Mouse (Mus musculus) liver, embryonic 16.5 days (tissue): ENCODE results near the gene Sh3bgrl2. TPM values are rescaled to one million over a fixed set of nuclear protein-coding genes. Genes with fewer than 3 reads are reported as not detected.

Experiments used
- ATAC-seq: fragments of 200-750 bp; cut with Nextera tagmentation; 2 replicates; pipeline ENCODE4 v1.8.0; 2017; ENCODE audit warnings: low read depth, mild to moderate bottlenecking, moderate number of reproducible peaks, moderate library complexity
- H3K27ac ChIP-seq: fragments of 300-500 bp; sonication (generic); 2 replicates; pipeline ENCODE4 v1.5.1; 2014; ENCODE audit warnings: mild to moderate bottlenecking, low read length
- H3K27me3 ChIP-seq: fragments of 300-500 bp; sonication (generic); 2 replicates; pipeline ENCODE4 v1.6.1; 2014; ENCODE audit warnings: low read depth, low read length, mixed read lengths; ENCODE audit not compliant: control insufficient read depth, insufficient read depth
- H3K36me3 ChIP-seq: fragments of 300-500 bp; sonication (generic); 2 replicates; pipeline ENCODE4 v1.6.1; 2014; ENCODE audit warnings: mild to moderate bottlenecking; ENCODE audit not compliant: control insufficient read depth, insufficient read depth
- H3K4me1 ChIP-seq: fragments of 300-500 bp; sonication (generic); 2 replicates; pipeline ENCODE4 v1.6.1; 2014; ENCODE audit warnings: low read depth, low read length, mixed read lengths; ENCODE audit not compliant: control insufficient read depth
- H3K4me2 ChIP-seq: fragments of 300-500 bp; sonication (generic); 2 replicates; pipeline ENCODE4 v1.6.1; 2014; ENCODE audit warnings: low read depth, low read length, mixed read lengths
- H3K4me3 ChIP-seq: fragments of 300-500 bp; sonication (generic); 2 replicates; pipeline ENCODE4 v1.5.1; 2014; ENCODE audit warnings: low read depth, mild to moderate bottlenecking, low read length
- H3K9ac ChIP-seq: fragments of 300-500 bp; sonication (generic); 2 replicates; pipeline ENCODE4 v1.6.1; 2014; ENCODE audit warnings: low read depth, low read length
- H3K9me3 ChIP-seq: fragments of 300-500 bp; sonication (generic); replicated peaks from 2 replicates; pipeline ENCODE4 v1.6.1; 2016; ENCODE audit warnings: low read length; ENCODE audit not compliant: control insufficient read depth
- WGBS: fragments of 180-500 bp; shearing (Covaris S2); extraction: QIAGEN DNeasy Blood & Tissue Kit; methylation state at CpG from one replicate; pipeline ENCODE4 v1.1.7; 2014; ENCODE audit not compliant: insufficient replicate concordance; 5-methylcytosine and 5-hydroxymethylcytosine counted together
- polyA plus RNA-seq: library from polyadenylated mRNA; unstranded; fragments of >200 nt; fragmentation: Nextera tagmentation; extraction: Ambion mirVana; gene quantifications from 2 replicates; pipeline ENCODE4 v1.2.1, GENCODE M21; 2015

The Sh3bgrl2 gene
- polyA plus RNA-seq, 1 experiment from 2014 or later, result 13.9 TPM

GRCm38 (mm10) chr9:83628669-83629612 lies 80.8 kb downstream of the Sh3bgrl2 start:
- Histone ChIP-seq H3K4me3 (no peak overlapping the region), H3K4me1 (no peaks in the 10 kb centered on the region), H3K9ac (no peak overlapping the region), H3K9me3 (no peaks in the 10 kb centered on the region), H3K27ac (no peak overlapping the region), H3K27me3 (no peaks in the 10 kb centered on the region), H3K36me3 (no peaks in the 10 kb centered on the region), H3K4me2 (no peak overlapping the region)
- ATAC-seq, result no peak
- WGBS, result 44% methylated on average over 19 of the region's 19 CpGs

GRCm38 (mm10) chr9:83630341-83630740 lies 82.2 kb downstream of the Sh3bgrl2 start:
- Histone ChIP-seq H3K9me3 (no peaks in the 10 kb centered on the region), H3K9ac (no peak overlapping the region), H3K27ac (no peak overlapping the region), H3K27me3 (no peaks in the 10 kb centered on the region), H3K4me1 (no peaks in the 10 kb centered on the region), H3K36me3 (no peaks in the 10 kb centered on the region), H3K4me3 (no peak overlapping the region), H3K4me2 (no peak overlapping the region)
- WGBS, result 57% methylated on average over 6 of the region's 6 CpGs
- ATAC-seq, result no peak

GRCm38 (mm10) chr9:83631920-83632319 lies 83.8 kb downstream of the Sh3bgrl2 start:
- Histone ChIP-seq H3K4me2 (no peak overlapping the region), H3K27me3 (no peaks in the 10 kb centered on the region), H3K9me3 (no peaks in the 10 kb centered on the region), H3K27ac (no peak overlapping the region), H3K9ac (no peak overlapping the region), H3K4me1 (no peaks in the 10 kb centered on the region), H3K36me3 (no peaks in the 10 kb centered on the region), H3K4me3 (no peak overlapping the region)
- ATAC-seq, result no peak
- WGBS, result 41% methylated on average over 5 of the region's 5 CpGs

- WGBS, result 53% methylated on average over 3 of the region's 3 CpGs
- H3K36me3 ChIP-seq, result no peaks in the 10 kb centered on the region
- no peak overlapping the region for H3K4me2 ChIP-seq
- no peaks in the 10 kb centered on the region for H3K4me1 ChIP-seq
- ATAC-seq, result no peak
- H3K9ac ChIP-seq, result no peak overlapping the region
- H3K4me3 ChIP-seq, result no peak overlapping the region
- no peaks in the 10 kb centered on the region for H3K9me3 ChIP-seq
- no peak overlapping the region for H3K27ac ChIP-seq
- H3K27me3 ChIP-seq, result no peaks in the 10 kb centered on the region
Observed at GRCm38 (mm10) chr9:83634703-83635102, 86.6 kb downstream of the Sh3bgrl2 start.

GRCm38 (mm10) chr9:83635997-83636396 lies 87.9 kb downstream of the Sh3bgrl2 start:
- H3K4me2 ChIP-seq, result no peak overlapping the region
- H3K9me3 ChIP-seq, result no peaks in the 10 kb centered on the region
- no peak overlapping the region for H3K27ac ChIP-seq
- no peaks in the 10 kb centered on the region for H3K4me1 ChIP-seq
- H3K36me3 ChIP-seq, result no peaks in the 10 kb centered on the region
- H3K9ac ChIP-seq, result no peak overlapping the region
- H3K27me3 ChIP-seq, result no peaks in the 10 kb centered on the region
- 18% methylated on average over 7 of the region's 7 CpGs for WGBS
- ATAC-seq, result no peak
- no peak overlapping the region for H3K4me3 ChIP-seq

GRCm38 (mm10) chr9:83643139-83643538 lies 95.0 kb downstream of the Sh3bgrl2 start:
- ATAC-seq, result no peak
- WGBS, result 50% methylated on average over 4 of the region's 4 CpGs

GRCm38 (mm10) chr9:83643833-83644232 lies 95.7 kb downstream of the Sh3bgrl2 start:
- H3K9me3 ChIP-seq, result no peaks in the 10 kb centered on the region
- H3K27ac ChIP-seq, result no peak overlapping the region
- ATAC-seq, result no peak
- H3K9ac ChIP-seq, result no peak overlapping the region
- no peaks in the 10 kb centered on the region for H3K27me3 ChIP-seq
- no peaks in the 10 kb centered on the region for H3K36me3 ChIP-seq
- H3K4me1 ChIP-seq, result no peaks in the 10 kb centered on the region
- H3K4me3 ChIP-seq, result no peak overlapping the region
- H3K4me2 ChIP-seq, result no peak overlapping the region
- 39% methylated on average over 4 of the region's 4 CpGs for WGBS

More at GRCm38 (mm10) chr9:83643139-83643538, 95.0 kb downstream of the Sh3bgrl2 start:
- no peaks in the 10 kb centered on the region for H3K9me3 ChIP-seq
- no peaks in the 10 kb centered on the region for H3K27me3 ChIP-seq
- H3K27ac ChIP-seq, result no peak overlapping the region
- H3K9ac ChIP-seq, result no peak overlapping the region
- no peak overlapping the region for H3K4me3 ChIP-seq
- no peak overlapping the region for H3K4me2 ChIP-seq
- H3K4me1 ChIP-seq, result no peaks in the 10 kb centered on the region
- no peaks in the 10 kb centered on the region for H3K36me3 ChIP-seq

GRCm38 (mm10) chr9:83646215-83646614 lies 98.1 kb downstream of the Sh3bgrl2 start:
- Histone ChIP-seq H3K27me3 (no peaks in the 10 kb centered on the region), H3K36me3 (no peaks in the 10 kb centered on the region), H3K4me2 (no peak overlapping the region), H3K9ac (no peak overlapping the region), H3K9me3 (no peaks in the 10 kb centered on the region), H3K4me1 (no peaks in the 10 kb centered on the region), H3K27ac (no peak overlapping the region), H3K4me3 (no peak overlapping the region)
- no peak for ATAC-seq
- 57% methylated on average over 2 of the region's 2 CpGs for WGBS

GRCm38 (mm10) chr9:83646691-83647090 lies 98.6 kb downstream of the Sh3bgrl2 start:
- no peaks in the 10 kb centered on the region for H3K9me3 ChIP-seq
- H3K27me3 ChIP-seq, result no peaks in the 10 kb centered on the region
- no peak overlapping the region for H3K4me3 ChIP-seq
- H3K4me1 ChIP-seq, result no peaks in the 10 kb centered on the region
- ATAC-seq, result no peak
- H3K9ac ChIP-seq, result no peak overlapping the region
- WGBS, result 63% methylated on average over 5 of the region's 5 CpGs
- no peaks in the 10 kb centered on the region for H3K36me3 ChIP-seq
- H3K27ac ChIP-seq, result no peak overlapping the region
- H3K4me2 ChIP-seq, result no peak overlapping the region
